ENCODE assay signal across 10 mouse cellular contexts in the genomic region with DNA sequence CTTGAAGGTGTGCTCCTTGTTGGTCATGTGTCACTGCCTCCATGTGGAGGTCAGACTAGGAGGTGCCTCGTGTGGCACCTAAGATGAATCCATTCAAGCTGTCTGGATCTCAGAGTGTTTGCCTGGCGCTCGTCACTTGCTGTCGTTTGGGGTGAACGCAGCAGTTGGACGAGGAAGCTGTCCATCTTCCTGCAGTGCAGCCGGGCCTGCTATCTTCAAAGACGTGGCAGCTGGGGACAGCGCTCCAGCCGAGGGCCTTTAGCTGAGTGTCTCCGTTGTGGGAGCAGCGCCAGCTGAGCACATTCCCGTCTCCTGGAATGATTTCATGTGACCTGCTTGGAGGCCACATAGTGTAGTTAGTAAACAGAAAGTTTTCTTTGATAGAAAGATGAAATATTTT. TPM values are rescaled to one million over a fixed set of nuclear protein-coding genes. Genes with fewer than 3 reads are reported as not detected.
DNase-seq lines count a peak whose midpoint lies in the region; ATAC-seq and TF ChIP-seq lines count a peak whose summit lies in the region.
"Had no signal": no experiment of that assay in that cellular context is flagged by ENCODE, and none has a peak within 500 bp of the region (broad histone marks: within the 10 kb centered on the region; RNA-seq: fewer than 3 reads in every experiment).

No protein-coding gene starts in this region.

- ATAC-seq in heart, postnatal 0 days (ENCODE audit: insufficient read depth, low read depth), result peak; percentile 77

- peak overlapping the region; percentile 71 for H3K27ac ChIP-seq in heart, postnatal 0 days (ENCODE audit: low read depth)
- H3K27ac ChIP-seq: limb, embryonic 12.5 days had no signal

- H3K9me3 ChIP-seq in heart, postnatal 0 days (replicated peaks; ENCODE audit: control insufficient read depth, low read length), result no peaks in the 10 kb centered on the region
- H3K9me3 ChIP-seq: limb, embryonic 12.5 days had no signal

- peak; percentile 71 for DNase-seq in adrenal gland, postnatal 10 days
- DNase-seq in cerebellum, adult 11-12 months, result peak; percentile 73
- DNase-seq in heart, postnatal 0 days (ENCODE audit: low spot score), result peak; percentile 75
- peak; percentile 82 to 89 for DNase-seq in kidney, postnatal 4 days
- no peak for DNase-seq in layer of hippocampus, adult 8-10 months (ENCODE audit: low spot score in 2 of 2)
- DNase-seq in right cerebral cortex, postnatal 10 days (ENCODE audit: low spot score in 2 of 2), result no peak
- DNase-seq in spleen, adult 12 weeks (ENCODE audit: low spot score), result no peak
- DNase-seq: gastrocnemius, postnatal 36 days had no signal

- no peak overlapping the region for H3K4me3 ChIP-seq in heart, postnatal 0 days (ENCODE audit: low read depth, low read length)
- H3K4me3 ChIP-seq: limb, embryonic 12.5 days had no signal

- WGBS in heart, postnatal 0 days, result 12% methylated on average over 13 of the region's 13 CpGs

- peak overlapping the region; percentile 17; the same call in 1 of the 2 replicates for H3K9ac ChIP-seq in heart, postnatal 0 days (replicated peaks; ENCODE audit: low read depth, low read length)
- H3K9ac ChIP-seq: limb, embryonic 12.5 days had no signal

- peaks cover 74% of the 10 kb centered on the region for H3K36me3 ChIP-seq in heart, postnatal 0 days (replicated peaks; ENCODE audit: control insufficient read depth, insufficient read depth, low read length)

- H3K4me2 ChIP-seq in heart, postnatal 0 days (ENCODE audit: low read depth, low read length), result no peak overlapping the region
- H3K4me2 ChIP-seq: limb, embryonic 12.5 days had no signal

- H3K4me1 ChIP-seq in heart, postnatal 0 days (ENCODE audit: control insufficient read depth, insufficient read depth), result peaks cover 16% of the 10 kb centered on the region

- TF ChIP-seq CTCF in heart, postnatal 0 days (IDR thresholded peaks at IDR 0.05; ENCODE audit: low read depth), result no peak

- no peaks in the 10 kb centered on the region for H3K27me3 ChIP-seq in heart, postnatal 0 days (ENCODE audit: control insufficient read depth, insufficient read depth, low read length)
- H3K27me3 ChIP-seq: limb, embryonic 12.5 days had no signal

- TF ChIP-seq EP300 in heart, postnatal 0 days (IDR thresholded peaks at IDR 0.05; ENCODE audit: low read depth), result no peak

RNA-seq across cellular contexts. Expression of gene Muc6, which starts 42.3 kb away (rescaled TPM):
- under 1 TPM in 1 of 2 experiments, not detected in 1; 0.06 TPM for total RNA-seq in adrenal gland, postnatal 10 days (2021)
- not detected in 2 replicates for total RNA-seq in heart, postnatal 0 days (2014; rRNA removed; ENCODE audit: low replicate concordance)
- 0.03 and 0.04 TPM in 2 replicates for polyA plus RNA-seq in heart, postnatal 0 days (2015; fragmentation: Nextera tagmentation; extraction: Ambion mirVana)
- total RNA-seq in layer of hippocampus, adult 8-10 months (2022), result not detected
- total RNA-seq: gastrocnemius, postnatal 36 days had no signal
- polyA plus RNA-seq: cortical plate, adult 2 months had no signal

RNA-seq across cellular contexts. Expression of gene Ap2a2, which starts 50.8 kb away (rescaled TPM):
- 10 to 100 TPM; 68.5 to 70.2 TPM for total RNA-seq in adrenal gland, postnatal 10 days (2021)
- total RNA-seq in heart, postnatal 0 days (2014; rRNA removed; ENCODE audit: low replicate concordance), result 60.4 and 63.3 TPM in 2 replicates
- 28.7 and 30.6 TPM in 2 replicates for polyA plus RNA-seq in heart, postnatal 0 days (2015; fragmentation: Nextera tagmentation; extraction: Ambion mirVana)
- 100 to 1,000 TPM; 217 to 253 (median 230) TPM for total RNA-seq in layer of hippocampus, adult 8-10 months (2022)

Comparison
In these comparisons a context has a peak if more than half of its experiments do, and no peak if none do; other contexts are left out.
1. DNase-seq: peak in adrenal gland, postnatal 10 days (single experiment), cerebellum, adult 11-12 months (single experiment), heart, postnatal 0 days (single experiment) and kidney, postnatal 4 days (2 of 2); none in layer of hippocampus, adult 8-10 months (0 of 2), right cerebral cortex, postnatal 10 days (0 of 2) and spleen, adult 12 weeks (single experiment).